Mouse (Mus musculus) lung, postnatal 14 days (tissue): ENCODE measurements around the gene Cd81.
A peak's percentile ranks its signal among the peaks of the same experiment; 100 is the strongest.

Source experiments
- DNase-seq: peaks from one replicate; pipeline ENCODE4 v3.0.0; 2021

The Cd81 gene

GRCm38 (mm10) chr7:143052626-143053007 lies at the start of gene Cd81:
Cd81 (plus strand) TSS chr7:143052739.
- DNase-seq, result peak; percentile 91

GRCm38 (mm10) chr7:143004727-143005343 lies 47.7 kb upstream of the Cd81 start, which contains the start of gene Tspan32:
Tspan32 (plus strand) TSS chr7:143005046.
- DNase-seq, result peak; percentile 17

DNA sequence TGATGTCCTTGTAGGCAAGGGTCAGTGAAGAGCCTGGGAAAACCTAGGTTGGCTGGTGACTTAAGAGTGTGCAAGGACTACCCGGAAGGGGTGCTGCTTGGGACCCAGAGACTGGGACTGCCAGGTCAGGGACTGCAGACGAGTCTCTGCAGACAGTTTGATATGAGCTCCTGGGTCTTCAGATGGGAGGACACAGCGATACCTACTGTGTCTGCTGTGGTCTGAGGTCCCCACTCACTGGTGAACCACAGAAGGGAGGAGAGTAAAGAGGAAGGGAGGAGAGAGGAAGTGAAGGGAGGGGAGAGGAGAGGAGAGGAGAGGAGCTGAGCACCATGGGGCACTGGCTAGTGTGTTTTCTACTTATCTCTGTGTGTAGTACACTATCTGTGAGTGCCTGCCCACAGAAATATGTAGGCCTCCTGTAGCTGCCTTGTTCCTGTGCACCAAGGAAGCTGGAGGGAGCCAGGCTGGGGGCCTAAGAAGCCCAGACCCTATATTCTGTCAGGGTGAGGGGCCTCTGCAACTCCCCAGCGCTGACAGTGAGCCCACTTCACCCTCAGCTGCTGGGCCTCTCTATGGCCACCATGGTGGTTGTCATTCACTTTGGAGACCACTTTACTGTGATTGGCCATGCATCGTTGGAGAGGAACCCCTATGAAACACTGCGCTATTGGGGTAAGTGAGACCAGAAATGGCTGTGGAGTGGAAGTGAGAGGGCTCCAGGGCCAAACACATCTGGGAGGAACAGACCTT lies 47.0 kb upstream of the Cd81 start:
- no peak for DNase-seq

GRCm38 (mm10) chr7:143006097-143006755 lies 46.3 kb upstream of the Cd81 start:
- DNase-seq, result peak; percentile 18

GRCm38 (mm10) chr7:143006756-143007598 lies 45.6 kb upstream of the Cd81 start:
- DNase-seq, result no peak

DNA sequence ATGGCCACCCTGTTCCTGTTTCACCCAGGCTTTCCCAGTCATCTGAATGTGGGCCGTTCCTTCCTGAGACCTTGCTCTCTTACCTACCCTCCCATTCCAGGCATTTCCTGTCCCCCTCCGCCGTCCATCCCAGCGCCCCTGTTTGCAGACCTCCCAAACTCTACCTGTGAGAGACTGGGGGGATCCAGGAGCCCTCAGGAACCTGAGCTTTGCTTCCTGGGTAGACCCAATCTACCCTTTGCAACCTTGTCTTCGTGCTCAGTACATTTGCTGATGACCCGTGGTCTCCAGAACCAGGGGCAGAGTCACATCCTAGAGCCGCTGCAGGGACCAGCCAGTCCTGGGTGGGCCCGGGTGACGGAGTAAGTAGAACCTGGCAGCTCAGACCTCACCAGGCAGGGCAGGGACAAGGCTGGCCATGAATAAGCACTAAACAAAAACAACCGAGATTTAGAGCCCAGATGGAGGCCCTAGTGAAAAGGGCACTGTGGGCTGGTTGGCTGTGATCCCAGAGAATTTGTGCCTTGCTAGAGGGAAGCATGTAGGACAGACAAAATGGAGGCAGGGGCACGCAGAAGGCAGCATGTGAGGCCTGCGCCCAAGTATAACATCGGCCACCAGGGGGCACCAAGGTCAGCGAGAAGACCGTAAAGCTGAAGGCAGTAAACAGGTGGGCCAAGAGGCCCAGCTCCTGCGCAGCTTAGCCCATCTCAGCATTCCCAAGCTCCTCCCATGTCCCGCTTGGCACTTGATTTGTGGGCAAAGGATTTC lies 44.8 kb upstream of the Cd81 start:
- peak; percentile 98 for DNase-seq

- DNase-seq, result peak; percentile 67
These were observed 44.1 kb upstream of the Cd81 start for GRCm38 (mm10) chr7:143008370-143008926.

- DNase-seq, result peak; percentile 60
These were observed 43.4 kb upstream of the Cd81 start for GRCm38 (mm10) chr7:143008996-143009665.

GRCm38 (mm10) chr7:143009996-143010395 lies 42.5 kb upstream of the Cd81 start:
- DNase-seq, result peak; percentile 19

DNA sequence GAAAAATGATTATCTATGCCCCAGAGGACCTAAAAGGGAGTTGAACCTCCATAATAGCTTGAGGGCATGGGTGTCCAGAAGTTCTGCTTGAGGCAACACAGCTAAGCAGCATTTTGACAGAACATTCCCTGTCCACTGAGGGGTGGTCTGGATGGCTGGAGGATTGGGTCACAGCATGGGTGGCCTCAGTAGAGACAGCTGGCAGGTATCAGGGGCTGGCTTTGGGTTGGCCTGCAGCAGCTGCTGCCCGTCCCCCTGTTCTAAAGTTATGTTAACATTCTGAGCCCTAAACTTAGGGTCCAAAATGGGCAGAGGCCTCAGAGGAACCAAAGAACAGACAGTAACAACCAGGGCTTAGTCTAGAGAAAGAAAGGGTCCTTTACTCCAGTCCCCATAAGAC lies 41.3 kb upstream of the Cd81 start:
- no peak for DNase-seq

- peak; percentile 23 for DNase-seq
These were observed 40.2 kb upstream of the Cd81 start for GRCm38 (mm10) chr7:143012230-143012875.

DNA sequence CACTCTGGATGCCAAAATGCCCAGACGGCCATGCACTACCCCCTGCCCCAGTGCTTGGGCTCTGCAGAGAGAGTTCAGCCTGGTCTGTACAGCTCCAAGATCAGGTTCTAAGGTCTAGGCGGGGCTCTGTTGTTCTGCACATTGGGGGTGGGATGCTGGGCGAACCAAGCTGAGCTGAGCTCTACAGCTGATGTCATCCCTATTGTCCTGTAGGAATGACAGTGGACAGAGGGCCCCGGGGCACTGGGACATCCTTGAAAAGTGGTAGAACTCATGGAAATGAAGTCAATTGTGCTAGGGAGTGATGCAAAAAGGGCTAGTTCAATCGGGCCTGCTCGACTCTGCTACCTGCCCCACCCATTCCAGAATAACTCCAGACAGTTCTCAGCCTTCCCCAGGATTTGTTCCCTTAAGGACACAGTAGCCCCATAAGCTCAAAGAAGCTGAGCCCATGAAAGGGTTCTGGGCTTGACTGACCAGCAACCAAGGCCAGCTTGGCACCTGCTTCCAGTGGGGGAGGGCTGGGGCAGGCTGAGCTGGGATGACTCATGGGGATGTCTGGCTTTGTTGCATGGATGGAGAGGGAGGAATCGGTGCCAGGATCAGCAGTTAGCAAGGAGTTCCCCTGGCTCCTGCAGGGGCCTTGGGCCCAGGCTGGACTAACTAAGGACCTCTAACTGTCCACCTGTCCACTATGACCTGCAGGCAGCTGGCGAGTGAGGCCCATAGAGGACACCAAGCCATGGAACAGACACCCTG lies 38.9 kb upstream of the Cd81 start:
- peak; percentile 67 for DNase-seq

GRCm38 (mm10) chr7:143014862-143015659 lies 37.5 kb upstream of the Cd81 start:
- DNase-seq, result no peak

- peak; percentile 80 for DNase-seq
These were observed 36.6 kb upstream of the Cd81 start for GRCm38 (mm10) chr7:143015755-143016423.

GRCm38 (mm10) chr7:143016424-143017142 lies 36.0 kb upstream of the Cd81 start:
- DNase-seq, result no peak

- no peak for DNase-seq
These were observed 35.4 kb upstream of the Cd81 start for GRCm38 (mm10) chr7:143017181-143017580.

GRCm38 (mm10) chr7:143020040-143020439 lies 32.5 kb upstream of the Cd81 start:
- DNase-seq, result no peak

DNA sequence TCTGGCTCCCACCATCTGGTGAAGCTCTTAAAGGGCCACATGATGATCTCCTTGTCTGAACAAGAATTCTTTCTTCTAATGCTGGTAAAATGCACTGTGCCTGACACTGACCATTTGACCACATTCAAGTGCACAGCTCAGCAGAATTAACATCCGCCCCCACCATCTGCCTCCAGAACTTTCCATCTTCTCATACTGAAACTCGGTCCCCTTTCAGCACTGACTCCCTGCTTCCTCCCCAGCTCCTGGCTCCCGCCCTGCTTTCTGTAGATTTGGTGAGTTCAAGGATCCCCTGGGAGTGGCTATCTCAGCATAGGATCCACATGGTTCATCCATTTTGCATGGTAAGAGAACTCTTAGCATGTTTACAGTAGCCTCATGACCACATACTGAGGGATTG lies 31.8 kb upstream of the Cd81 start:
- DNase-seq, result no peak
